Mouse (Mus musculus) thymus, postnatal 10 days (tissue): ENCODE measurements around the gene Zfp978.
"Not testable (repeated sequence)": the region's sequence is repeated elsewhere in the genome, so short reads cannot be mapped to it uniquely, and the experiment has no call there.

ENCODE experiments used
- DNase-seq, 2 experiments: peaks; one replicate each; pipeline ENCODE4 v3.0.0; 2021; ENCODE audit warnings: low spot score in 2 of 2

The Zfp978 gene

DNA sequence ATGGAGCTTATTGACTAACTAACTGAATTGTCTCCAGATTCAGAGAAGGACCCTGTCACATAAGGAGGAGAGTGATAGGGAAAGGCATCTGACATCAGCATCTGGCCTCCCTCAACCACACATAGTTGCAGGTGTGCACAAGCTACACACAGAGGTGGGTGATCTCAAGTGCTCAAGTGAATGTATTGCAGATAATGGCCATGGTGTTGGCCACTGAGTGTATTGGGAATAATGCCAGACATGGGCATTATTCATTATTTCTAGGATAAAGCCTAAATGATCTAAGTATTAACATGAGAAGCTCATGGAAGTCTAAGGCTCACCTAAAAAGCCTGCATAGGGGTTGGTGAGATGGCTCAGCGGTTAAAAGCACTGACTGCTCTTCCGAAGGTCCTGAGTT is 10.6 kb upstream of the Zfp978 start:
- not testable (repeated sequence) for DNase-seq

GRCm38 (mm10) chr4:147351376-147351980 is 9.6 kb upstream of the Zfp978 start:
- not testable (repeated sequence) for DNase-seq

GRCm38 (mm10) chr4:147353626-147354025 is 7.5 kb upstream of the Zfp978 start:
- DNase-seq = peak in 1 of 2 experiments; percentile 1

- DNase-seq = not testable (repeated sequence)
These were observed 5.1 kb upstream of the Zfp978 start for GRCm38 (mm10) chr4:147356042-147356441.

GRCm38 (mm10) chr4:147357195-147357594 is 3.9 kb upstream of the Zfp978 start:
- DNase-seq = not testable (repeated sequence)

DNA sequence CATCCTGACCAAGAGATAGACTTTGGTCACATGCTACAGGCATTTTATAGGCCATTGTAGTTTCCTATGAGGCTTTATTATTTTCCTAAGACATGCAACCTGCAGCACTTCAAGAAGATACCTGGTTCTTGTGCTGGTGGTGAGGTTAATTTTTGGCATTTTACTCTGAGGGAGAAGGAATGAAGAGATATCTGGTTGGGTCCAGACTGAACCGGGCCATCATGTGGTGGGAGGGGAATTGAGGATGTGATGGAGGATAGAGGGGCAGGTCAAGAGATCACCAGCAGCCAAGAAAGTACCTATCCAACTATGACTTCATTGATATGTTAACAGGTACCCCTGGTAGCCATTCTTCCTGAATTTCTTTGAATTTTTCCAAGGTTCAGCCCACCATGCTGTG is 769 bp downstream of the Zfp978 start:
- not testable (repeated sequence) for DNase-seq

DNA sequence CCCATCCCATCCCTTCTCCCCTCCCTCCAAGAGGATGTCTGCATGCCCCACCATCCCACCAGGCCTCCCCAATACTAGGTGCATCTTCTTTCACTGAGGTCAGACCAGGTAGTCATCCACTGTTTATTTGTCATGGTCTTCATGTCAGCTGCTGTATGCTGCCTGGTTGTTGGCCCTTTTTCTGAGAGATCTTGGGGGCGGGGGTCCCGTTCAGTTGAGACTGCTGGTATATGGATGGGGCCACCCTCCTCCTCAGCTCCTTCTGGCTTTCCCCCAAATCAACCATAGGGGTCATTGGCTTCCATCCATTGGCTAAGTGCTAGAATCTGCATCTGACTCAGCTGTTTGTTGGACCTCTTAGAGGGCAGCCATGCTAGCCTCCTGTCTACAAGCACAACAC is 8.5 kb downstream of the Zfp978 start:
- not testable (repeated sequence) for DNase-seq

- not testable (repeated sequence) for DNase-seq
These were observed 22.1 kb downstream of the Zfp978 start for GRCm38 (mm10) chr4:147383199-147383598.

- DNase-seq = not testable (repeated sequence)
These were observed 36.1 kb downstream of the Zfp978 start for GRCm38 (mm10) chr4:147397201-147397600.

DNA sequence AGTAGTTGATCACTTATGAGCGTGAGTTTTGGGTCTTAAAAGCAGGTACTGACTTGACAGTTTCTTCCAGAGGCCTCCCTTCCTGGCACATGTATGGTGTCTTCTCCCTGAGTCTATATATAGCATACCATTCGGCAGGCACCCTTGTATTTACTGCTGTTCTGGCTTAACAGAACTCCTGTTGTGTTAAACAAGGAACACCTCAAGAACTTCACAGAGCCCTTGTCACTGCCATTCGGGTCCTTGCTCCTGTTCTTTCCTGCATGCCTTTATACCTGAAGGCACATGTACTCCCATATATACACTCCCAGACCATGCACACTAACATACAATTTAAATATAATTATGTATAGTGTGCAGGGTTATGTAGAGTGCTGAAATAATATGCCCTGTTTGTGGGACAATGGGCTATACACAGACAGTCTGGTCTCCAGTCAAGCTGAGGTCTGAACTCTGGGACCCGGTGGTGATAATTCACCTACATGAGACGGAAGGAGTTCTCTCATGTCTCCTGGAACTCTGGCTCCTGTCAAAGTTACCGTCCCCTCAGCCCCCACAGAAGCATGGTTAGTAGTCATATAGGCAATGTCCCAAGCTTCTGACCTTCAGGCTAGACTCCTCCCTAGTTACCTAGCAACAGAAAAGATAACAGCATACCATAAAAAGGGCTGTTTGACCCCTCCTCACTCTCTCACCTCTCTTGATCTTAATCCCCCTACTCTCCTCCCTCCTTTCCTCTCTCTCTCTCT is 37.0 kb downstream of the Zfp978 start:
- not testable (repeated sequence) for DNase-seq

DNA sequence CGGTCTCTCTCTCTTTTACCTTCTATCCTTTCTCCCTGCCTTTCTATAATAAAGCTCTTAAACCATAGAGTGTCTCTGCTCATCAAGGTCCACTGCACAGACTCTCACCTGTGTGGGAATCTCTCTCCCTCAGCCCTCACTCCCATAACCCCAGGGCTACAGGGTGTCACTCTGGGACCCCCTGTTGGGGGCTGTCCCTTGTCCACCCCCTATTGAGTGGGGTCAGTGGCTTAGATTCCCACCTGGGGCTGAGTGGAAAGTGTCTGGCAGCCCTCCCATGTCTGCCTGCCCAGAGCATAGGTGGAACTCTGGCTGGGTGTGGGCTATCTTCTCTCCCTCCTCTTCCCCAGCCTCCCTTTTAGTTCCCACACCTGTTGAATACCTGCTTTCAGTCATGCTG is 37.6 kb downstream of the Zfp978 start:
- DNase-seq = not testable (repeated sequence)

DNA sequence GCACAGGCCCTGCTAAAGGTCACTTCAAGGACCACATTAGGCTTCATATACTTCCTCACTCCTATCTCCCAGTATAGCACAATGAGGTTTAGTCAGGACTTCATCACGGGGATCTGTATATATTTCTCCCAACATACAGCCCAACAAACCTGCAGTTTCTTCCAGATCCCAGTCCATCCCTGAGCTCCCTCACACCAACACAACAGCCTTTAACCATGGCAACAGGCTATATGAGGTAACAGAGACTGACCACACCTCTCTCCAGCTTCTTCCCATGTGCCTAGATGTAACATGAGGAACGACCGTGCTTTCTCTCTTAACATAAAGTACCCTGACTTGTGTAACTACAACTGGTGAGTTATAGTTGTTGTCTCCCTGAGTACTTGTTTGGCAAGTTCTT is 38.4 kb downstream of the Zfp978 start:
- not testable (repeated sequence) for DNase-seq

DNA sequence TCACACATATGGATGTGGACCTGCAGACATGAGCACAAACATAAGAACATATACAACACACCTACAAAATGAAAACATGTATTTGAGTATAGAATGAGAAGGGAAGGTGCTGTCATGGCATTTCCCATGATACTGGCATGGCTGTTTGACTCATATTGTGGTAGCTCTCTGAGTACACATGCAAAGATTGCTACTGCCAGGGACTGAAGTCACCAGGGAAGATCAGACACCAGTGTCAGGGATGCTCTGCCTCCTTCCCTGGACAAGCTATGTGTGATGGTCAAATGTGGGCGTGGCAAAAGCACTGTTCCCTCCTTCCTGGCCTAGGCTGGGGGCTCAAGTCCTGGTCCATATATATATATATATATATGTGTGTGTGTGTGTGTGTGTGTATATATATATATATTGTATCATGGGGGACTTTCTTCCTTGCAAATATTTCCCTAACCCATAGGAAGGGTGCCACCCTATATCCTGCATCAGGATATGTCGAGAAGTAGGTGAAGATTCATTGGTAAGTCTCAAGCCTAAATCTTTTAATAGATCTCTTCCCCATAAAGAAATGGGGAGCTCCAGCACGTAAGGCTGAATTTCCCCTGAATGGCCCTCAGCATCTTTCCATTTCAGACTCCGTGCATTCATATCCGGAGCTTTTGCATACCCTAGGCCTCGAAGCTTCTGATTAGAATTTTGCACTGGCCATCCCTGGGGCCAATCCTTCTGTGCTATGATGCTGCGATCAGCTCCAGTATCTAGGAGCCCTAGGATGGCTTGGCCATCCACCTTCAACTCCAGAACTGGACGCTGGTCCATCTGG is 39.1 kb downstream of the Zfp978 start:
- DNase-seq = not testable (repeated sequence)

DNA sequence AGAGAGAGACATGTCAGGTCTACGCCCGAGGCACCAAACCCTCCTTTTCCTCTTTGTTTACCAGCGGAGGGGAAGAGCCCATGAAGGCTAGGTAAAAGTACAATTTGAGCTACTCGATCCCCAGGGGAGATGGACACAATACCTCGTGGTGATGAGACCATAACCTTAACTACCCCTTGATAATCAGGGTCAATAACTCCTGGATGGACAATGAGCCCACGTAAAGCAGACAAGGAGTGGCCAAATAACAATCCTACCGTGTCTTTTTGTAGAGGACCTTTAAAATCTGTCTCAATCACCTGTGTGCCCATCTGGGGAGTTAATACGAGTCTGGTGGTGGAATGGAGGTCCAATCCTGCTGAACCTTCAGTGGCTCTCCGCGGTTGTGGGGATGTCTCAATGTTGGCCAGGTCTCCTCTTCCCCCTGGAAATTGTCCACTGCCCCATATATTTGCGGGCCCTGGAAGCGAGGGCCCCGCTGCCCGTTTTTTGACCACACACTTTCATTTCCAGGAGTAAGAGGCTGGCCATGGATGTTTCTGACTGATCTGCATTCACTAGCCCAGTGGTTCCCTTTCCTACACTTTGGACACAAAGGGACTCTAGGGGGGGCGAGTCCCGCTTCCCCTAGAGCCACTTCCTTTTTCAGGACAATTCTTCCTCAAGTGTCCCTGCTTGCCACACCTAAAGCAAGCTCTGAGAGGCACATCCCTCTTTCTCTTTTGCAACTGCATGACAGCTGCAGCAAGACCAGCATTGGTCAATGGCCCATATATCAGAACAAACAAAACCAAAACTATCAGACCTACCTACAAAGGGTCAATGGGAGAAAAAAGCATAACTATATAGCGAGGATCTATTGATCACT is 40.0 kb downstream of the Zfp978 start:
- DNase-seq = not testable (repeated sequence)

DNA sequence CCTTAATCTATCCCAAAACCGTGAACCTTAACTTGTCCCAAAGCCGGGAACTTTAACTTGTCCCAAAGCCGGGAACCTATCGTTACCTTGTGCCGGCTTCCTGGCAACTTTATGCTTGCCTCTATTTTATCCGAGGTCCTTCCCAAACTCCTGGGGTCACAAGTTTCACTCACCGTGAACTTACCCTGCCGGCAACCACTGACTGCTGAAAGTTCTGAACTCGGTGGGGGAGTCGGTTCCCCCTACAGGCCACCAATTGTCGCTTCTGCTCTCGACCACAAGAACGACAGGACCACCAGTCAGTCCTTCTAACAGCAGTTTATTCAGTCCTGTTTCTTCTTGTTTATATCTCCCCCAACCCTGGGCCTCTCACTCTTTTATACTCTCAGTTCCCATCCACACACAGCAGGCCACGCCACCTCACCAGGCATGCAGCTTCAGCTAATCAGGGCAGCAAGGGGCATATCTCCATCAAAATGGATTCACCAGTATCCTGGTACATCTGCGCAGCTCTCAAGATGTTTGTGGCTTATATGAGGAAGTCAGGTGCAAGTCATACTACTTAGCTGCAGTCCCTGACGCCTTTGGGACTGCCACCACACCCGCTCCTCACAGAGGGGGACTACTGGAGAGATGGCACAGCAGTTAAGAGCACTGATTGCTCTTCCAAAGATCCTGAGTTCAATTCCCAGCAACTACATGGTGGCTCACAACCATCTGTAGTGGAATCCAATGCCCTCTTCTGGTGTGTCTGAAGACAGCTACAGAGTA is 40.8 kb downstream of the Zfp978 start:
- not testable (repeated sequence) for DNase-seq

GRCm38 (mm10) chr4:147402507-147402890 is 41.4 kb downstream of the Zfp978 start:
- not testable (repeated sequence) for DNase-seq

GRCm38 (mm10) chr4:147403509-147403908 is 42.4 kb downstream of the Zfp978 start:
- not testable (repeated sequence) for DNase-seq

GRCm38 (mm10) chr4:147403931-147404913 is 43.1 kb downstream of the Zfp978 start:
- not testable (repeated sequence) for DNase-seq

DNA sequence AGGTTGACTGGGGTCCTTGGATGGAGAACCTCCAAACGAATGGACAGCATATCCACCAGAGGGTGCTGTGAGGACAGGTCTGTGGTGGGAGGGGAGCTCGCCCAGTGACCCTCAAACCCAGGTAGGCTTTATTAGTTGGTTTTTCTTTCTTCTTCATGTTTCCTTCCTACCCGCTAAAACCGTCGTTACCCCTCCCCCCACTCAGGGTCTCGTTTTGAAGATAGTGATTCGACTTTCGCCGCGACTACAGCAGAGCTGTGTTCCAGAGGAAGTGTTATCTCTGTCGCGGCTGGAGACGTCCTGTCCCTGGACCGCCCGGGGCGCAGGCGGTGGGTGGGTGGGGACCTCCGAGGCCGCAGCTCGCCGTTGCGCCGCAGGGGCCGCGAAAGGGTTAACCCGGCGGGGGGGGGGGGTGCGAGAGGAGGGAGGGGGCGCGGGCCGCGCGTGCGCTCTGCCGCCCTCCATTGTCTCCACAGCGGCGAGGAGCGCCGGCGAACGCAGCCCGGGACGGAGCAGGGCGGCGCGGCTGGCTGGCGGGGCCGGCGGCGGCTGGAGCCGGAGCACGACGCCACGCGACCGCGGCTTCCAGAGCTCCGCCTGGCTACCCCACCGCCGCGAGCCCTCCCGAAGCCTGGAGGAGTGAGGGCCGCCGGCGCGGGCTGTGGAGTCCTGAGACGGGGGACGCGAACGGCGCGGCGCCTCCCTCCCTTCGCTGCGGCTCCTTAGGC is 45.8 kb downstream of the Zfp978 start:
- DNase-seq = no peak
